Mouse (Mus musculus) spleen, adult 2 months (tissue): ENCODE measurements around the gene Fxyd4. TPM values are rescaled to one million over a fixed set of nuclear protein-coding genes. Genes with fewer than 3 reads are reported as not detected.

Experiments used
- DNase-seq, 2 experiments: peaks; one replicate each; pipeline versions ENCODE4 v3.0.0 to v3.0.0-alpha.2; 2012 to 2021; ENCODE audit warnings: low spot score in 2 of 2, low read depth in 1 of 2
- H3K27ac ChIP-seq: fragments of 200-500 bp; 2 replicates; pipeline ENCODE4 v1.5.1; 2012; ENCODE audit warnings: low read length, inconsistent platforms; ENCODE audit not compliant: insufficient read depth
- H3K27me3 ChIP-seq: fragments of 200-500 bp; 2 replicates; pipeline ENCODE4 v1.6.1; 2012; ENCODE audit warnings: mild to moderate bottlenecking, moderate library complexity, low read length, inconsistent platforms; ENCODE audit not compliant: control insufficient read depth, insufficient read depth
- H3K36me3 ChIP-seq: fragments of 200-500 bp; 2 replicates; pipeline ENCODE4 v1.6.1; 2012; ENCODE audit warnings: mild to moderate bottlenecking, low read length, inconsistent platforms; ENCODE audit not compliant: control insufficient read depth, insufficient read depth
- H3K4me1 ChIP-seq: fragments of 200-500 bp; 2 replicates; pipeline ENCODE4 v1.6.1; 2011; ENCODE audit warnings: inconsistent platforms; ENCODE audit not compliant: control insufficient read depth, insufficient read depth, insufficient read length
- H3K4me3 ChIP-seq: fragments of 200-500 bp; 2 replicates; pipeline ENCODE4 v1.5.1; 2011; ENCODE audit warnings: mild to moderate bottlenecking, inconsistent platforms; ENCODE audit not compliant: insufficient read depth, insufficient read length; ENCODE audit errors: extremely low read depth
- CTCF ChIP-seq: fragments of 200-500 bp; IDR thresholded peaks from 2 replicates; pipeline ENCODE4 v1.5.1; 2011; ENCODE audit warnings: mild to moderate bottlenecking, inconsistent platforms; ENCODE audit not compliant: insufficient read depth, insufficient read length, insufficient replicate concordance; ENCODE audit errors: extremely low read depth
- POLR2A ChIP-seq: fragments of 200-500 bp; IDR thresholded peaks from 2 replicates; pipeline ENCODE4 v1.6.1; 2011; ENCODE audit warnings: low read depth, low read length, inconsistent platforms
- WGBS: fragments of 180-500 bp; shearing (Covaris S2); methylation state at CpG from one replicate; pipeline ENCODE4 v1.1.7; 2018; 5-methylcytosine and 5-hydroxymethylcytosine counted together
- polyA plus RNA-seq: library from polyadenylated mRNA; depleted of rRNA; stranded (reverse); fragments of >200 nt; gene quantifications from 2 replicates; pipeline ENCODE4 v1.2.3, GENCODE M21; 2012

Fxyd4 gene
- polyA plus RNA-seq, 1 experiment: not detected

DNA sequence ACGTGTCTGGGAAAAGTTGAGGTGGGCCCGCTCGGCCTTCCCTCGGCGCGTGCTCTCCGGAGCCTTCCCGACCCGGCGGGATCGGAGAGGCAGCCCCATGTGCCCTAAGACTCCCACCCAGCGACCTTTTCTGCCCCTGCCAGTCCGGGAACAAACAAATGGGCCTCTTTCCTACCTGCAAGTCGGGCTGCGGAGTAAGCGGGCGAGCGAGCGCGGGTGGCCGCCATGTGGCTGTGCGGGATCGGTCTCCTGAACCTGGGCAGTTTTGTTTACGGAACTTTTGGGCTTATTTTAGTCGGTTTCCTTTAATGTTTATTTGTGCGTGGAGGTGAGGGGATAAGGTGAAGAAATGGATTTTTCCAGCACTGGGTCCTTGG lies 29.5 kb downstream of the Fxyd4 start:
- Histone ChIP-seq H3K4me1 (peaks cover 5% of the 10 kb centered on the region), H3K27me3 (no peaks in the 10 kb centered on the region), H3K4me3 (peak overlapping the region; percentile 82), H3K27ac (peak overlapping the region; percentile 99), H3K36me3 (no peaks in the 10 kb centered on the region)
- no peak for TF ChIP-seq CTCF
- WGBS: under 1% methylated on average over 26 of the region's 26 CpGs
- DNase-seq: no peak

GRCm38 (mm10) chr6:117907301-117907978 lies 30.1 kb downstream of the Fxyd4 start:
- TF ChIP-seq CTCF (no peak), POLR2A (peak; percentile 37)
- Histone ChIP-seq H3K27ac (peak overlapping the region; percentile 99), H3K4me3 (peak overlapping the region; percentile 82), H3K4me1 (peaks cover 5% of the 10 kb centered on the region), H3K36me3 (no peaks in the 10 kb centered on the region), H3K27me3 (no peaks in the 10 kb centered on the region)
- WGBS: under 1% methylated on average over 76 of the region's 77 CpGs
- peak; percentile 89 for DNase-seq

- Histone ChIP-seq H3K27me3 (no peaks in the 10 kb centered on the region), H3K4me1 (peaks cover 5% of the 10 kb centered on the region), H3K4me3 (peak overlapping the region; percentile 82), H3K36me3 (no peaks in the 10 kb centered on the region), H3K27ac (peak overlapping the region; percentile 99)
- DNase-seq: peak; percentile 96 to 97
- under 1% methylated on average over 60 of the region's 68 CpGs for WGBS
- TF ChIP-seq POLR2A: peak; percentile 89
- TF ChIP-seq CTCF: no peak
These were observed 30.8 kb downstream of the Fxyd4 start for GRCm38 (mm10) chr6:117906590-117907271.

GRCm38 (mm10) chr6:117906015-117906531 lies 31.4 kb downstream of the Fxyd4 start:
- WGBS: 1% methylated on average over 25 of the region's 25 CpGs
- H3K4me1 ChIP-seq: peaks cover 4% of the 10 kb centered on the region; the same call in 1 of the 2 replicates

GRCm38 (mm10) chr6:117905260-117905930 lies 32.1 kb downstream of the Fxyd4 start:
- no peak overlapping the region for H3K4me3 ChIP-seq
- TF ChIP-seq POLR2A: no peak
- no peak for TF ChIP-seq CTCF
- DNase-seq: no peak

More at GRCm38 (mm10) chr6:117906015-117906531, 31.4 kb downstream of the Fxyd4 start:
- Histone ChIP-seq H3K4me3 (peak overlapping the region; percentile 59), H3K36me3 (no peaks in the 10 kb centered on the region), H3K27me3 (no peaks in the 10 kb centered on the region), H3K27ac (peak overlapping the region; percentile 59)
- no peak for TF ChIP-seq CTCF
- TF ChIP-seq POLR2A: no peak
- no peak for DNase-seq

DNA sequence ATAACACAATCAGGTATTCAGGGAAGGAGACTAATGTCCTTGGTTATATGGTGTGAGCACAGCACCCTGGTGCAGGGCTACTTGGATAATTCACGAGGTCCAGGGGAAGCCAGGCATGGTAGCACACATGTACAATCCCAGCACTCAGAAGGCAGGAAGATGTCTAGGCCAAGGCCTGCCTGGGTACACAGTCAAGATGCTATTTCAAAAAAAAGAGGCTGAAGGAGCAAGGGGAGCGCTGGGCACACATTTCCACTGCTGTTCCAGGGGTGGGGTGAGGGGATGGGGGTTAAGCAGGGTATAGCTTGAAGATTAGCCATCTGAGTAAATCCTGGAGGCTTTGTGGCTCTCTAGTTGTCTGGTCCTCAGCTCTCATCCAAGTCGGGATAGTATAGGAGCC lies 33.7 kb downstream of the Fxyd4 start:
- no peak for DNase-seq
- Histone ChIP-seq H3K27ac (no peak overlapping the region), H3K4me3 (no peak overlapping the region), H3K36me3 (no peaks in the 10 kb centered on the region), H3K27me3 (no peaks in the 10 kb centered on the region), H3K4me1 (peaks cover 5% of the 10 kb centered on the region; the same call in 1 of the 2 replicates)
- 91% methylated on average over 3 of the region's 3 CpGs for WGBS
- TF ChIP-seq CTCF (no peak), POLR2A (no peak)

More at GRCm38 (mm10) chr6:117905260-117905930, 32.1 kb downstream of the Fxyd4 start:
- Histone ChIP-seq H3K27ac (peak overlapping the region; percentile 10; the same call in 1 of the 2 replicates), H3K36me3 (no peaks in the 10 kb centered on the region), H3K4me1 (peaks cover 4% of the 10 kb centered on the region; the same call in 1 of the 2 replicates), H3K27me3 (no peaks in the 10 kb centered on the region)
- WGBS: 20% methylated on average over 4 of the region's 4 CpGs
